Mouse (Mus musculus): ENCODE measurements around the gene Hnrnpa2b1. TPM values are rescaled to one million over a fixed set of nuclear protein-coding genes. Genes with fewer than 3 reads are reported as not detected.

Gene Hnrnpa2b1
- 2,951 TPM for polyA plus RNA-seq (2014; fragmentation: Illumina TruSeq; extraction: RNeasy Lipid Tissue Mini Kit (QIAGEN cat#74804))

DNA sequence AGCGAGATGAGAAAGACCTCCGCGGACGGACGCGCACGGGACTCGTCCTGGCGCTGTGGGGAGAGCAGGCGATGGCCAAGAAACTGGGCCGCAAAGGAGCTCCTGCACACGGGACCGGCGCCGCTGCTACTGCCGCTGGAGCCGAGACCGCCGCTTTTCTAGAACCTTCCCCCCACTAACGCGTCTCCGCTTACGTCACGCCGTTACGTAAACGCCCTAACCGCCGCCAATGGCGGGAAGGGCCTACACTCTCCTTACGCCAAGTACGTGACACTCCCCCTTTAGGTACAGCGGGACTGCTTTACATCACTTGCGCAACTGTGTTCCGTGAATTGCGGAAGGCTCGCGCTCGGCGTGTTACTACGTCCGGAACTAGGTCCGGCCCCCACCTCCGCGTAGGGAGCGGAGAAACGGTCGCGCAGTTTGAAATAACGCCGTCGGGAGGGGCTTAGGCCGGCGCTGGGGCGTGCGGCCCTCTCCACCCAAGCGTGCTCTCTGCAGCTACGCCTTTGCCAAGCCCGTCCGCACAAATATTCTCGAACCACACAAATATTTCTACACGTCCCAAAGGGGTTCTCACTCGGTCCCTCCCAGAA, at the start of gene Hnrnpa2b1:
Gene Hnrnpa2b1, minus strand, starts transcription at position 180 of the 596 bp plus-strand sequence.

GRCm38 (mm10) chr6:51470311-51471178, 851 bp upstream of the Hnrnpa2b1 start, which contains the start of gene Cbx3:
Gene Cbx3, plus strand, starts transcription at chr6:51470360.

GRCm38 (mm10) chr6:51432535-51433397, 36.9 kb downstream of the Hnrnpa2b1 start, which contains the start of gene Nfe2l3:
Gene Nfe2l3, plus strand, starts transcription at chr6:51432670.

Other genes with a start within 250 kb of the Hnrnpa2b1 start
- gene Nfe2l3, start 37.2 kb downstream of the Hnrnpa2b1 start, polyA plus RNA-seq (2014; fragmentation: Illumina TruSeq; extraction: RNeasy Lipid Tissue Mini Kit (QIAGEN cat#74804)) = 1.6 TPM
- 794 TPM for gene Cbx3, start 466 bp upstream of the Hnrnpa2b1 start, polyA plus RNA-seq (2014; fragmentation: Illumina TruSeq; extraction: RNeasy Lipid Tissue Mini Kit (QIAGEN cat#74804))
- 39.5 TPM for gene Snx10, start 54.0 kb upstream of the Hnrnpa2b1 start, polyA plus RNA-seq (2014; fragmentation: Illumina TruSeq; extraction: RNeasy Lipid Tissue Mini Kit (QIAGEN cat#74804))

All from ovary, adult 10 weeks (tissue).